Mouse (Mus musculus) left cerebral cortex, adult 11 months (tissue): ENCODE measurements around the gene 4930564D02Rik.

Source experiments
- DNase-seq: peaks from one replicate; pipeline ENCODE4 v3.0.0; 2022; ENCODE audit warnings: low spot score

The 4930564D02Rik gene

DNA sequence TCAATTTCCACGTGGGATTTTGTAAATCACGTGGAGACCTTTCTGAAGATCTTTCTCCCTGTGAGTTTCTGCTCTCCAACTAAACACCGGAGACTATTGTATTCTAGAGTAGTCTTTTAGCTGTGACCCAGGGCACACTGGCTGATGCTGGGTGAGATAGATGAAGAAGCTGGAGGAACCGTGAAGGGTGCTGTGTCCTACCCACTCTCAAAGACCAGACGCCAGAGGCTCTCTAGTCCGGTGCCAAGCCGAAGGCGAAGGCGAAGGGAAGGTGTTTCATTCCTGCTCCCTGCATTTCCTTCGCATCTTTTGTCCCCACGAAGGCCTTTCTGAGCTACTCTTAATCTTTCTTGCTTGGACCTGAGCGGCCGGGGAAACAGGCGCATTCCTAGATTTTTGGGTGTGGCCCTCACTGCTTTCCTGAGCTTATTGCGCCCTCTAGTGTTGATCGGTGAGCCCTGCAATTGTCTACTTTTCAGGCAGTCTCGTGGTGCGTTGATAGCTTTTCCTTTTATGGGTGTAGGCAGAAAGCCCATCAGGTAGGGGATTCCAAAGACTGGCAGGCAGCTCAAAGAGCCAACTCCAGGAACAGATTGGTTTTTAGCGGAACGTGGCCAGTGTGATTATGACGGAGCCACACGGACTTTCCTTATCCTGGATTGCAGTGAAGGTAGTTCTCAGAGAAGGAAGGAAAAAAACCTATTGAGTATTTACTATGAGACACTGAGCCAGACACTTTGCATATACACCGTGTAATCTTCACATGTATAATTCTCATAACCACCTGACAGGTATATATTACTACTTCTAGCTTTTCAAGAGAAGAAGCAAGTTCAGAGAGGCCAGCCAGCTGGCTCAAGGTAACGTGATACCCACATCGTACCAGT is 7.8 kb upstream of the 4930564D02Rik start:
- DNase-seq, result peak; percentile 78

DNA sequence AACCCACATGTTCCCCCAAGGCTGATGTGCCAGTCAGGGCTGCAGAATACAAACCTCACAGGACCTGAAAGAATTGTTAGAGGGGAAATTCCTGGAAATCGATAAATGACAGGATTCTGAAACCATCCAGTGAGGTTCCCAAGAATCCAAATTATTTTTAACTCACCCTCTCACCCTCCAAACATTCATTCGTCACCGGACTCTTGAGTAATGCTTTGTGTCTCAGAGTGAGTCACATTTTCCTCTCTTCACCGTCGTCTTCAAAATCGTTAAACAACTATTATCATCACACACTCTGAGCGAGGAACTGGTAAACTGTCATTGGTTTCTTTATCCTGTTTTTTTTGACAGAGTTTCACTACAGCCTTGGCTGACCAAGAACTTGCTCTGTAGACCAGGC is 6.7 kb upstream of the 4930564D02Rik start:
- DNase-seq, result no peak

DNA sequence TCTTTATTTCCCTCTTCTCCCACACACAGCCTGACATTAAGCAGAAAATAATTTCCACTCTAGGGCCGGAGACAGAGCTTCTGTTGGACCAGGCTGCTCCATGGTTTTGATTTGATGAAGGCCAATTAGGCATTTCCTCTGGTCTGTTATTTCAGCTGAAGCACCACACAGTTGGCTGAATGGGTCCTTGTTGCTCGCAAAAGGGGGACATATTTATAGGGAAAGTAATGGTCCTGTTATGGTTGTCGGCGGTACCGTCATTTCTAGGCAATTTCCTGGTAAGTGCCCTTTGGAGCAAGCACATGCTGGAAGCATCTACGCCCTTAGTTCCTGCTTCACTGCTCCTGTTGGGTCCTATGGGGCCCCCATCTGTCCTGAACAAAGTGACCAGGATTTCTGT is 5.7 kb upstream of the 4930564D02Rik start:
- no peak for DNase-seq

DNA sequence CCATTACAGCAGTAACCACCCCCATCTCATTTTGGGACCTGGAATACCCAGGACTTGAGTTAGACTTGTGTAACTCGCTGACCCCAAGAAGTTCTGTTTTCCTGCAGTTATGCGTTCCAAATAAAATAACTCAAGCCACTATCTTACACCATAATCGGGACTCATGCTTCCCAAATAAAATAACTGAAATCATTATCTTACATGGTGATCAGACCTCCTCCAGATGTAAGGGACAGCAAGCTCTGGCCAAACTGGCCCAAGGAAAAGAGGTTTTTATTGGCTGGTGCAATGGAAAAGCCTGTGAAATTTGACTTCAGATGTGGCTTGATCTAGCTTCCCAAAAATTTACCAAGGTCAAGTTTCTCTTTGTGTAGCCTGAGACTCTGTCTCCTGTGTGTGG is 5.1 kb upstream of the 4930564D02Rik start:
- DNase-seq, result no peak

DNA sequence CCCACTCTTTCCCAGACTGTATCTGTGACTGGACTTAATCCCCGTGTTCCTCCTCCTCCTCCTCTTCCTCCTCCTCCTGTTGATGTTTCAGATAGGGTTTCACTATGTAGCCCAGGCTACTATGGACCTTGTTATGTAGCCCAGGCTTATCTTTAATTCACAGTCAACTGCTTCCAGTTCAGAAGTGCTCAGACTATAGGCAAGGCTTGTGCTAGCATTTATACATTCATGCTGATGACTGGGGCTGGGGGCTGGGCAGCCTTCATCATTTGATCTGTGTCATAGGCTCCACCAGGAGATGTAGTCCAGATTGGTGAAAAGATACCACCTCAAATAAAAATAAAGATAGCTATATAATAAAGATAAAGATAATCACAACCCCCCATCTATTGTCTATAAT is 4.7 kb upstream of the 4930564D02Rik start:
- DNase-seq, result no peak

DNA sequence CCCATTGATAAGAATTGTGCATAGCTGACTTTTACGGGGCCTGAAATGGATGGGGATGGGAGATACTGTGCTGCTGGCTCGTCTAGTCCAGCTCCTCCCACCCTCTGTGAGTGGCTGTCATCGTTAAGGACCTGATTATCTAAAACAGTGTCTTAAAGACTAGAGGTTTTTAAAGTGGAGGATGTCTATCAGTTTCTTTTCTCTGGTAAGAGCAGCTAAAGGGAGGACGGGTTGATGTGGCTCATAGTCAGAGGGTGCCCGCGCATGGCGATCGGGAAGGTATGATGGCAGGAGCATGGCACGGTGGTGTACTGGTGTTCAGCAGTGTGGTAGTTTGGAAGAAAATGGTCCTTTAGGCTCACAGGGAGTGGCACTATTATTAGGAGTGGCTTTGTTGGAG is 4.0 kb upstream of the 4930564D02Rik start:
- DNase-seq, result no peak

DNA sequence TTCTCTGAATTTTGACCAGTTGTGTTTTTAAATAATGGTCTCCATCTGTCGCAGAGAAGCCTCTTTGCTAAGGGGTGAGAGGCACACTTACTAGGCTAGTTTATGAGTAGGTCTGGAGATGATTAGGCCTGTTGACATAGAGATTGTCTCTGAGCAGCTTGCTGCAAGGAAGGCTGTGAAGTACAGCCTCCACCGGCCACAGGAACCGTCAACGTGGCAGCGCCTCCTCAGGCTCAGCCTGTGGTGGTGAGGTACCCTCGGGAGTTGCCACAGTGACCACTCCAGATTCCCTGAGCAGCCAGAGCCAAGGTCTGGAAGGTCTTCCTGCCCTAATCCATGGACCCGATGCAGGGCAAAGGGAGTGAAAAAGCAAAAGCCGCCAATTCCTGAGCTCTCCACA is 3.9 kb downstream of the 4930564D02Rik start:
- no peak for DNase-seq

DNA sequence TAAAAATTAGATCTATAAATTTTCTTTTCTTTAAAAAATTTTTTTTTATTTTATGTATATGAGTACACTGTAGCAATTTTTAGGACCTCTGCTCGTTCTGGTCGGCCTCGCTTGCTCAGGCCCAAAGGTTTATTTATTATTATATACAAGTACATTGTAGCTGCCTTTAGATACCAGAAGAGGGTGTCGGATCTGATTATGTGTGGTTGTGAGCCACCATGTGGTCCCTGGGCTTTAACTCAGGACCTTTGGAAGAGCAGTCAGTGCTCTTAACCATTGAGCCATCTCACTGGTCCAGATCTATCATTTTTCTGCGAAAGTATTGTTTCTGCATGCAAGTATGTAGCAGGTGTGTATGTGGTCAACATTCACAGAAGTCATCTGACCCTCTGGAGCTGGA is 4.6 kb downstream of the 4930564D02Rik start:
- no peak for DNase-seq

DNA sequence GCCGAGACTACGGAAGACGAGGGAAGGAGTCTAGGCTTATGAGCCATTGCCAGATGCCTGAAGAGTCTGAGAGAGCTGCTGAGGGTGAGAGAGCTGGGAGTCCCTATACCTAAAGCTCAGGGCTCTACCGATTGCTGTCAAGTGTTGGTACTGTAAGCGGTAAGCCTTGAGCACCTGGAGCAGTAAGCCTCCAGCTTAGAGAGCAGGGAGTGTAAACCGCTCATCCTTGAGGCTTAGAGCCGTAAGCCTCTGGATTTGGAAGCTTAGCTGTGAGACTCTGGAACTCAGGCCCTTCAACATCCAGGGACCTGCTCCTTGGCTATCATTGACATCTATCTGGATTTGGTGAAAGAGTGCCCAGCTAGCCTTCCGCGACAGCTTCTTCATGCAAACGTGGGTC is 5.9 kb downstream of the 4930564D02Rik start:
- no peak for DNase-seq

DNA sequence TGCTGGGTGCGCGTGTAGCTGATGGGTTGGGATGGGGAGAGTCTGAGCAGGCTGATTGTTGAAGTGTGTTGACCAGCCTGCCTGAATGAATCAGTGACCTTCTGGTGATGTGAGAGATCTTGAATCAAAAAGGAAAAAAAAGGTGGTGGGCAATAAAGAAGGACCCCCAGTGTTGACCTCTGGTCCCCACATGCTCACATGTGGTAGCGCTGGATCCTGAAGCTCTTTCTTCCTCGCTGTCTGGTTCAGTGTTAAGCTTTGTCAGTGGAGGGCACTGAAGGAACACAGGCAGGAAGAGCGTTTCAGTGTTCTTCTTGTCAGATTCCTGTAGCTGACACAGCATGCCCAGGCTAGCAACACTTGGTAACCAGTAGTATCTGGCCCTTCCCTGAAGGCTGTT is 9.2 kb downstream of the 4930564D02Rik start:
- DNase-seq, result no peak

DNA sequence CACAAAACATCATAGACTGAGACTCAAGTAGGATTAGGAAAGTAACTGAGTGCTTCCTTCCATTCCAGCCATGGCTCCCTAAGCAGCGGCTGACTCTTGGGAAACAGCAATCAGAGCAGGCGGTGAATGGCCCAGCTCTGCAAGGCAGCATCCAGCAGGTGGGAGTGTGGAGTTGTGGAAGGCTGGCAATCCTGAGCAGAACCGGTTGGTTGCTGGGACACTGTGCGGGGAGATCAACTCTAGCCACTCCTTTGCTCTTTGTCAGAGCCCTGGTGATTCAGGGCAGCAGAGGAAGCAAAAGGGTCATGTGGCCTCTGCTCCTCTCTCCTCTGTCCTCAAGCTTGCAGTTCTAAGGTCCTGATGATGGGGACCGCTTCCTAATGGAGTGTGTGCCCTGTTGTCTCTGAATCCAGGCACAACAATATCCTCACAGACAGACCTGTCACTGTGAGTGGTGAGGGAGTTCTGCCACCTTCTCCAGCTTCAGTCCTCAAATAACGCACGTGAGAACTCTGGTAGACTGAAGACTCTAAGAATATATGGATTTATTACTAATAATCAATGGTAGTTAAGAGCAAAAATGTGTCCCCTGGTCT is 11.7 kb downstream of the 4930564D02Rik start:
- DNase-seq, result no peak

DNA sequence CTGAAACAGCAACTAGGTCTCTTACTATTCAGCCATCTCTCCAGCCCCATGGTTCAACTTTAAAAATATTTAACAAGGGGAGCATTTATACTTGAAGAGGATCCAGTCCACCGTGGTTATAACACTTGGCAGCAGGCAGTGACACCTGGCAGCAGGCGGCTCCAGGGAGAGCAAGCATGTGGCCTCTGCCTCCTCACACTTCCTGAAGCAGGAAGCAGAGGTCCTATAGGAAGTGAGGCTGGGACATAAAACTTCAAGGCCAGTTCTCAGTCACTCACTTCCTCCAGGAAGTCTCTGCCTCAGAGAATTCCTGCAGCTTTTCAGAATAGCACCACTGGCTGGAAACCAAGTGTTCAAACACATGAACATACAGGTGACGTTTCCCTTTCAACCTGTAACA is 20.7 kb downstream of the 4930564D02Rik start:
- no peak for DNase-seq

DNA sequence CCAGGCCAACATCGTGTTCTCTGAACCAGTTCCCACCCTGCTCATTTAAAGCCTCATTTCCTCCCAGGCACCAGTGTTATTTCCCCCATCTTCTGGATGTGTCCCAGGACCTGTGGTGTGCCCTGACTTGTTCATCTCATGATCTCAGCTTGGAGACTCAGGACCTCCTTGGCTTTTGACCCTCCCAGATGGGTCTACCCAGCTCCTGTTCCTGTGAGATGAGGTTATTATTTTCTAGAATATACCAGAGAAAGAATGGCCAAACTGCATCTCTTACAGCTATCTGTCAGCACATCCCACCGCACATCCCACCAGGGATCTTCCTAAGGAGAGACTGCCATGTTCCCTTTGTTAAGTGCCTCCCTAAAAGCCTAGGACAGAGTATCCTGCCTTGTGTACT is 22.0 kb downstream of the 4930564D02Rik start:
- no peak for DNase-seq

DNA sequence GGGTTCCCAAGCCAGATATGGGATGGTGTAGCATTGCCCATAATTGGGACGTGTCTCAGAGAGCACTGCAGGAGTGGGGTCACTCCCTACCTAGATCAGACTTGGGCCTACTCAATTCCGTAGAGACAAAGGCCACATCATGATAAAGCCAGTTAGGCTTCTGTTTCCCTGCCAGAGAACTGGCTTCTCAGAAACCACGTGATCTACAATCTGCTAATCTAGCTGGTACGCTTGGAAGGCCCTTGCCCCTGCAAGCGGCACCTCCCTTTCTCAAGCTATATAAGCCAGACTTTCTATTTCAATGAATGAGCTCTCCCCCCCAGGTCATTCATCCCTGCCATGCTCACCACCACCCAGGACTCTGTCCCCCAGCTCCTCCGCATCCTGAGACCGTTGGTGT is 23.5 kb downstream of the 4930564D02Rik start:
- DNase-seq, result no peak

DNA sequence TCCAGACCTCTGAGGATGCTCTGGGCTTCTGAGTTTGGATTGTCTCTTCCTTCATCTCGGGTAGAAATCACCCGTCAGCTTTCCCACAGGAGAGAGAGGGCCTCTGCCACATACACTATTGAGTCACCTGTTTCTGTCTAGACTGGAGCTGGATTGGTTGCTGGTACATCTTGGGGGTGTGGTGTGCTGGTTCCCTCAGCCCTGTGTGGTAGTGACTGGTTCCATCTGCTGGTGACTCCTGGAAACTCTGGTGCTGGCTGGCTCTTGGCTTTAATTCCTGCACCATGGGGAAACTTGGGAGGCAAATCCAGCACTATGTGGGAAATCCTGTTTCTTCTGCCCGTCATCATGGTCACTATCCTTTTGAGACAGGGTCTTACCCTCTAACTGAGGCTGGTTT is 24.3 kb downstream of the 4930564D02Rik start:
- DNase-seq, result peak; percentile 44

DNA sequence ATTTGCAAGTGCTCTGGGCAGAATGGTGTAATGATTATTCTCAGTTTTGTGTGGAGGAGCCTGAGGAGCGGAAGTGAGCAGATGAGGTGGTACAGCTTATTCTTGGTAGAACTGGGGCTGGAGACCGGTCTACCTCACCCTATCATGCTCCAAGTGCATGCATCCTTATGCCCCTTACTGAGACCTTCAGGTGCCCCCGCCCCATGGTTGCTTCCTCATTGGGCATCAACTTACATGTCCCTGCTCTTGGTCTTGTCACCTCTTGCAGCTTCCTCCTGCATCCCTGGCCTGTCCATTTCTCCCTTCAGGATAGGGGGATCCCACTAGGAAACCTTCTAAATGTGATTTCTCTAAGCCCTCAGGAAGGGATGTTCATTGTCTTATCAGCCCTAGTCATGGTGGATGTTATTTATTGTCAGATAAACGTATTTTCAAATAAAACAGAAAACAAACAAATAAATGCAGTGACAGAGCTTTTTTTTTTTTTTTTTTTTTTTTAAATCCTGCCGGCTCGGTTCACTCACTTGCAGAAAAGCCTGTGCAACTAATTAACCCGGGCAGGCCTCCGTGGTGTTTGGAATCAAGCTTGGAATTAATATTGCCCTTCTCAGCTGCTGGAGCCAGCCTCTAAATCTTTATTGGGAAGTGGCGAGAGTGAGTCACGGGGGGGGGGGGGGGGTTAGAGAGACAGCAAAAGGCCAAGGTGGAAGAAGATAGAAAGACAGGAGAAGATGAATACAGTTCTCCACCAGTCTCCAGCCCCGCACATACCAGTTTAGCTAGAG is 26.3 kb downstream of the 4930564D02Rik start:
- DNase-seq, result no peak

DNA sequence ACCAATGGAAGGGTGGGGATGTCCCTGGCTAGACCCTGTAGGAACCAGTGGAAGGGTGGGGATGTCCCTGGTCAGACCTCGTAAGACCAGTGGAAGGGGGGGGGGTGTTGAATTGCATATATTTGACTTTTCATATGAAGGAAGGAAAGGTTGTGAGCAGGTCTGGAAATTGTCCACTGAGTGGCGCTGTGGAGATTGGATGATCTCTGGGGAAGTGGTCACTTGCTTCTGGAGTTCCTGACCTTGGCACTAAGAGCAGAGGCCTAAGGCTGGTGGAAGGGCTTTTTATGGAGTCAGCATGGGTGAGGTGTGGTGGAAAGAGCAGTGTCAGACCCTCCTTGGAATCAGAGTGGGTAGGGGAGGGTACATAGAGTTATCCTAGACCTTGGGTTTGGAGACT is 27.8 kb downstream of the 4930564D02Rik start:
- DNase-seq, result no peak

DNA sequence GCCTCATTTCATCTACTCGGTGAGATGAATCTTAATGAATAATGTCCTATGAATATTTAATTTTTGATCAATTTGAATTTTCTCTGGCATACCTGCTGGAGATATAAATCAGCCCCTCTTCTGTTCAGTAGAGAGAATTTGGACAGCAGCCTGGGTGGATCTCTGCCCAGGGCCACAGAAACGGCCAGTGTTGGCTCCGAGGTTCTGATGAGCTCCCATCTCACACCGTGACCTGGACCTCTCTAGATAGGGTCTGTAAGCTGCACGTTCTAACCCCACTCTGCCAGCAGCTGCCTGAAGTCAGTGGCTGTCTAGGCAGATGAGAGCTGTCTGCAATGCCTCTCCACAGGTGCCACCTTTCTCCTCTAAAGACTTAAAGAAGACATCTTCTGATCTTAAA is 28.4 kb downstream of the 4930564D02Rik start:
- DNase-seq, result no peak

DNA sequence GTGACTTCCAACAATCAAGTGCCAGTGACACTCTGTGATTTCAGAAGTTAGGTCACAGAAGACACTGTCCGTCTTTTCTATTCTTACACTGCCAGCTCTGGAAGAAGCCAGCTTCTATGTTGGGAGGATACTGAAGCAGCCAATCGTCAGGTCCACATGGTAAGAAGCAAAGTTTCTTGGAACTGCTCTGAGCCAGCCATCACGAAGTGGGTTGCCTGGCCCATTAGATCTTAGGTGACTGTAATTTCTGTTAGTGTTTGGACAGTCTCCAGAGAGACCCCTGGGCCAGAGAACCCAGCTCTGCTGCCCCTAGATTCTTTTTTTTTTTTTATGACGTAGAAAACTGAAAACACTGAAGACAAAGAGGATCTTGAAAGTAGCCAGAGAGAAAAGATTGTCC is 30.9 kb downstream of the 4930564D02Rik start:
- DNase-seq, result no peak

DNA sequence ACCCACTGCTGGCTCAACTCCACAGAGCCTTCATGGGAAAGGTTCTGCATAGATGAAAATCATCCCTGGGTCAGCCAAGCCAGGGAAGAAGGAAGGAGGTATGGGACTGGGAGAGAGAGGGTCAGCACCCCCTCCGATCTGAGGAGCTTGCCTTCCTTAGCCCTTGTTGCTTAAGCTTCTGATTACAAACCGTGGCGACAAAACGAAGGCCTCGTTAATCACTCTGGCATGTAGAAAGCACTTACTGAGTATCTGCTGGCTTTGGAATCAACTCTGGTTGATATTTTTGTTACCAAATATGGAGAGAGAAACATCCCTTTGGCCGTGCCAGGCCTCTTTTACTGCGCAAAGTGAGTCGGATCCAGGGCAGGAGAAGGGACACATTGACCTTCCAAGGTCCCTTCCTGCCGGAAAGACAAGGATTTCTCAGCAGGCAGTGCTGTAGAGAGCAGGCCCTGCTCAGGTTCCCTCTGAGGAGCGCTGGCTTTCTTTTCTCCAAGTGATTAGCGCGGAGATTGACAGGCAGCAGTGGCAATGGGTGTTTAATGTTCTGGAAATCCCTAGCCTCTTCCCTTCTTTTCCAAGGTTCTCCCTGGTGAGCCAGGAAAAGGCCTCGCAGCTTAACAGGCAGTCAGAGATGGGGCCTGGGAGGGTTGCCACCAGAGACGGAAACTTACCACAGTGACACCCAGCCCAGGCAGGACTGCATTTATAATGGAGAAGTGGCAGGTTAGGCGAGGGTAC is 33.1 kb downstream of the 4930564D02Rik start:
- no peak for DNase-seq

DNA sequence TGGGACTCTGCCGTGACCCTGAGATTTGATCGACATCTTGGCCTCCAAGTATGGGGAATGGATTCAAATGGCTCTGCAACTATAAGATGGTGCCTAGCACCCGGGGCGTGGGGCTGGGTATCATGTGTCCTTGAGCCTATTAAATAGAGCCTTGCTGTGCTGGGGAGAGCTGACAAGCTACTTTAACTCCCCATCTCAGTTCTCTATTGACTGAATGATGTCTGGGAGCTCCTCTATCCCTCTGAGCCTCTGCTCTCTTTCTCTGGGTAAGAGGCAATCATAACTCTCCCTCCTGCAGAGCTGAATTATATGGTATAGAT is 33.6 kb downstream of the 4930564D02Rik start:
- DNase-seq, result no peak

DNA sequence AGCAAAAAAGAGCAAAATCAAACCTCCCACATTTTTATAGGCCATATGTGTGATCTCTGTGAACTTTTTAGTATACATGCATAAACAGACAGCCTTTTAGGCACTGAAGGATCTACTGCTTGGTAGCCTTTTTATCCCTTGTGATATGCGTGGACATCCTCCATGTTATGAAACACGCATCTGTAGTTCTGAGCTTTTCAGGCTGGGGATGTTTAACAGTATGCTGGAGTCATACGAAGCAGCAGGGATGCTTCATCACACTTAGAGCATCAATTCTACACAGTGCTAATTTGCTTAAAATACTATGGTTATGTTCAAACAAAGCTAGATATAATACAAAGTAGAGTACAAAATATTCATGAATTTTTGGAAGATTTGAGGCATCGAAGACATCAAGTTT is 39.2 kb downstream of the 4930564D02Rik start:
- no peak for DNase-seq
